Mouse (Mus musculus) intestine, postnatal 0 days (tissue): ENCODE results near the gene Acin1. TPM values are rescaled to one million over a fixed set of nuclear protein-coding genes. Genes with fewer than 3 reads are reported as not detected.

ENCODE experiments used
- ATAC-seq: fragments of 200-750 bp; cut with Nextera tagmentation; 2 replicates; pipeline ENCODE4 v1.8.0; 2017; ENCODE audit warnings: mild to moderate bottlenecking, moderate TSS enrichment, moderate library complexity
- H3K27ac ChIP-seq: fragments of 300-500 bp; sonication (generic); 2 replicates; pipeline ENCODE4 v1.5.1; 2014; ENCODE audit warnings: mild to moderate bottlenecking, low read depth, low read length, moderate library complexity
- H3K27me3 ChIP-seq: fragments of 300-500 bp; sonication (generic); replicated peaks from 2 replicates; pipeline ENCODE4 v1.6.1; 2014; ENCODE audit warnings: low read length, mixed read lengths; ENCODE audit not compliant: control insufficient read depth, insufficient read depth
- H3K36me3 ChIP-seq: fragments of 300-500 bp; sonication (generic); 2 replicates; pipeline ENCODE4 v1.6.1; 2014; ENCODE audit warnings: mild to moderate bottlenecking, moderate library complexity; ENCODE audit not compliant: control insufficient read depth, insufficient read depth
- H3K4me1 ChIP-seq: fragments of 300-500 bp; sonication (generic); replicated peaks from 2 replicates; pipeline ENCODE4 v1.6.1; 2014; ENCODE audit warnings: antibody characterized with exemption, low read length, mixed read lengths; ENCODE audit not compliant: control insufficient read depth, insufficient read depth
- H3K4me2 ChIP-seq: fragments of 300-500 bp; sonication (generic); replicated peaks from 2 replicates; pipeline ENCODE4 v1.6.1; 2014; ENCODE audit warnings: low read depth, mild to moderate bottlenecking, moderate library complexity
- H3K4me3 ChIP-seq: fragments of 300-500 bp; sonication (generic); 2 replicates; pipeline ENCODE4 v1.5.1; 2014; ENCODE audit warnings: low read depth, low read length
- H3K9ac ChIP-seq: fragments of 300-500 bp; sonication (generic); 2 replicates; pipeline ENCODE4 v1.6.1; 2014; ENCODE audit warnings: mild to moderate bottlenecking, low read depth, low read length
- H3K9me3 ChIP-seq: fragments of 300-500 bp; sonication (generic); 2 replicates; pipeline ENCODE4 v1.6.1; 2016; ENCODE audit warnings: mixed run types; ENCODE audit not compliant: control insufficient read depth
- CTCF ChIP-seq: sonication (generic); IDR thresholded peaks from 2 replicates; pipeline ENCODE4 v1.5.1; 2016; ENCODE audit warnings: low read depth, mild to moderate bottlenecking, control low read depth, antibody characterized with exemption, moderate library complexity
- WGBS: fragments of 180-500 bp; shearing (Covaris S2); extraction: QIAGEN DNeasy Blood & Tissue Kit; methylation state at CpG from one replicate; pipeline ENCODE4 v1.1.7; 2014; 5-methylcytosine and 5-hydroxymethylcytosine counted together
- polyA plus RNA-seq: library from polyadenylated mRNA; unstranded; fragments of >200 nt; fragmentation: Nextera tagmentation; extraction: Ambion mirVana; gene quantifications from 2 replicates; pipeline ENCODE4 v1.2.1, GENCODE M21; 2015

The Acin1 gene
- polyA plus RNA-seq, 1 experiment from 2014 or later, result 49.9 TPM

DNA sequence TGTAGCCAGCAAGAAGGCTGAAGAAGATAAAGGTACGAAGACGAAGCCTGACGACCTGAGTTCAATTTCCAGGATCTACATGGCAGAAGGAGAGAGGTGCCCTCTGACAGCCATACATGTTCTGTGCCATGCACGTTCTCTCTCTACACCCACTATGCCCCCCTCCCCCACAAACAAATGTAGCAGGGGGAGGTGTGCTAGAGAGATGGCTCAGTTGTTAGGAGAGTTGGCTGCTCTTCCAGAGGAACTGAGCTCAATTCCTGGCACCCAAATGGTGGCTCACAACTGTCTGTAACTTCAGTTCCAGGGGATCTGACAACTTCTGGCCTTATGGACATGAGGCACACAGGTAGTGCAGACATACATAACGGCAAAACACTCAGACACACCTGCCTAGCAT is 10.4 kb downstream of the Acin1 start:
- TF ChIP-seq CTCF, result no peak
- H3K9me3 ChIP-seq, result no peaks in the 10 kb centered on the region
- H3K4me1 ChIP-seq, result no peaks in the 10 kb centered on the region
- H3K36me3 ChIP-seq, result peaks cover 59% of the 10 kb centered on the region
- H3K4me3 ChIP-seq, result no peak overlapping the region
- H3K9ac ChIP-seq, result no peak overlapping the region
- no peaks in the 10 kb centered on the region for H3K27me3 ChIP-seq
- WGBS, result 90% methylated on average over 5 of the region's 5 CpGs
- ATAC-seq, result no peak
- H3K4me2 ChIP-seq, result no peak overlapping the region
- H3K27ac ChIP-seq, result no peak overlapping the region

DNA sequence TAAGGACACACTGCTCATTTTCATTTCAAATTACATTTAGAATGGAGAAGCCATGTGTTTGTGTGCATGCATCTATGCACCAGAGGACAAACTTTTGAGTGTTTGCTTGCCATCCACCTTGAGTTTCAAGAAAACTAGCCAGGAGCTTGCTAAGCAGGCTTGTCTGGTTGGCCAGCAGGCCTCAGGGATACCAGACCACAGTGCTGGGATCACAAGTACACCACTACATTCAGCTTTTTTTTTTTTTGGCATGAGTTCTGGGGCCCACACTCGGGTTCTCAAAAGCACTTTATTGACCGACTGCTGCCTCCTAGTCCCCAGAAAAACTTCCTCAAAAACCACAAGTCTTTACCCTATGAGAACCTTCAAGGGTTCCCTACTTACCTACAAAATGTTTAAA is 12.4 kb downstream of the Acin1 start:
- 66% methylated on average over 2 of the region's 2 CpGs for WGBS
- Histone ChIP-seq H3K4me3 (no peak overlapping the region), H3K27me3 (no peaks in the 10 kb centered on the region), H3K27ac (no peak overlapping the region), H3K4me2 (no peak overlapping the region), H3K4me1 (no peaks in the 10 kb centered on the region), H3K9ac (no peak overlapping the region), H3K36me3 (peaks cover 60% of the 10 kb centered on the region), H3K9me3 (no peaks in the 10 kb centered on the region)
- no peak for ATAC-seq
- TF ChIP-seq CTCF, result no peak

DNA sequence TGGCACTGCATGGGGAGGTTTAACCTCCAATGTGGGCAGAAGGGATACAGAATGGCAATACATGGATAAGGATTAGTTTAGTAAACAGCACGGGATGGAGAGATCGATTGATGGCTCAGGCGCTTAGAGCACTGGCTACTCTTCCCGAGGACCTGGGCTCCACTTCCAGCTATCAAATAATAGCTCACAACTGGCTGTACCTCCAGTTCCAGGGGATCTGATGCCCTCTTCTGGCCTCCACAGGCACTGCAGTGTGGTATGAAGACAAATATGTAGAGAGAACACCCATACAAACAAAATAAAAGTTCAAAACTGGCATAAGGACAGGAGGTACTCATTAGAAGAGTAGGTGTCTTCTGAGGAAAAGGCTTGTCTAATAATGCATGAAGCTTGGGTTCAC is 17.4 kb downstream of the Acin1 start:
- peaks cover 53% of the 10 kb centered on the region for H3K36me3 ChIP-seq
- no peak overlapping the region for H3K27ac ChIP-seq
- no peaks in the 10 kb centered on the region for H3K4me1 ChIP-seq
- peak; percentile 76 for TF ChIP-seq CTCF
- WGBS, result 67% methylated on average over 4 of the region's 4 CpGs
- H3K4me3 ChIP-seq, result no peak overlapping the region
- H3K9me3 ChIP-seq, result no peaks in the 10 kb centered on the region
- no peaks in the 10 kb centered on the region for H3K27me3 ChIP-seq
- H3K9ac ChIP-seq, result no peak overlapping the region
- H3K4me2 ChIP-seq, result no peak overlapping the region
- no peak for ATAC-seq

DNA sequence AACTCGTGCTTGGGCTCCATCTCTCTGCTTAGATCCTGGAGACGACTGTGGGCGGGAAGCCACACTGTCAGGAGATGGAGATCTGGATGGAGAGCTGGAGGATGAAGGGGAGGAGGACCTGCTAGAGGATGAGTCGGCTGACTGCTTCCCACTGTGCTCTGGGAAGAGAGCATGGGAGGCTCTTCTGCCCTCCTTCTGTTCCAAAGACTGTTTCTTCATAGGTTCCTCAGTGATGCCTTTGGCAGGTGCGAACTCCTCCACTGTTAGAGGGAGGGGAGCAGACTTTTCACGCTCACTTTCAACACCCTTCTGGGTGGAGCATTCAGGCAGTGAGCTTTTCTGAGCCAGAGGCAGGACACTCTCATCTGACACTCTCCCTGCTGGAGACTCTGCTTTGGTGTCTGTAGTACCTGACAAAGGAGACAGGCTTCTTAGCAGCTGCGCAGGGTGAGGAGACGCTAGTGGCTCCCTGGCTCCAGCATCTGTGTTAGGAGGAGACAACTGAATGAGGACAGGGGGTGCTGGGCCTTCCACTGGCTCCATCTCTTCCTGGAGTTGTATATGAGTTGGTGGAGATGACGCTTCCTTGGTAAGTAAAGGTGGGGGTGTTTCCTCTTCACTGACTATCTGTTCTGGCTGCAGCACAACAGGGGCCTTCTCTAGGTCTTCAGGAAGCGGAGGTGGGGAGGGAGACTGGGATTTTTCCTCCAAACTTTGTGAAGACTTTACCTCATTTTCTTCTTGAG is 22.1 kb downstream of the Acin1 start:
- peak overlapping the region; percentile 7; the same call in 1 of the 2 replicates for H3K27ac ChIP-seq
- H3K36me3 ChIP-seq, result peaks cover 79% of the 10 kb centered on the region
- no peaks in the 10 kb centered on the region for H3K4me1 ChIP-seq
- no peak for ATAC-seq
- no peaks in the 10 kb centered on the region for H3K9me3 ChIP-seq
- 93% methylated on average over 10 of the region's 10 CpGs for WGBS
- H3K27me3 ChIP-seq, result no peaks in the 10 kb centered on the region
- no peak overlapping the region for H3K9ac ChIP-seq
- H3K4me2 ChIP-seq, result no peak overlapping the region
- H3K4me3 ChIP-seq, result no peak overlapping the region
- TF ChIP-seq CTCF, result no peak

DNA sequence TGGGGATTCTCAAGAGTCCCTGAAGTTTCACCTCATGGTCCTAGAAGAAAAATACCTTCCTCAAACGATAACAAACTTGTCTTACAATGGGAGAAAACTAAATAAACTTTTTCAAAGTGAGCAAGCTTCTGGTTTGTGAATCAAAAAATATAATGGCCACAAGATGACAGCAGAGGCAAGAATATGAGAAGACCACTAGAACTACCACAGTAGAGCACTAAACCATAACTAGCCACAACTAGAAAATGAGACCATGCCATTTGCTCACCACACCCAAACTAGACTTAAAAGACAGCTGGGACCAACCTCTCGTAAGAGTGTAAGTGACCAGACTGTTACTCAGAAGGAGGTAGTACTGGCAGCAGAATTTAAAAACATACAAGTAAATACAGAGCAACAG is 26.7 kb downstream of the Acin1 start:
- WGBS, result 78% methylated on average over 2 of the region's 2 CpGs
- H3K9me3 ChIP-seq, result no peaks in the 10 kb centered on the region
- peaks cover 96% of the 10 kb centered on the region for H3K36me3 ChIP-seq

DNA sequence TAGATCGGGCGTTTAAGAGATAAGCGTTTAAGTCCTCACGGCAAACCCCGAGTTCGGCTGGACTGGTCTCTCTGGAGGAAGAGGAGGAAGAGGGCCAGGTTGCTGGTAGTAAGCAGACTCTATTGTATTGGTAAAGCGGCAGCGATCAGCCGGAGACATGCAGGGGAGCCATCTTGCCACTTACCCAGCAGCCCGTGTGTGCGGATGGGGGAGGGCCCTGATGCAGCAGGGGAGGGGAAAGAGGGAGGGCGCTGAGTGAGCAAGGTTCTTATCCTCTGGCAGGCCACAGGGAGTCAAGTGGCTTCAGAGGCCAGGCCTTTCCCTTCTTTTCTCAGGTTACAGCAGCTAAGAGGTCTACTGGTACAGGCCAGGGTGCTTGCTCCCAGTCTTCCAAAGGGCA is 33.2 kb downstream of the Acin1 start:
- H3K27ac ChIP-seq, result 0 out of 2 replicates have a peak overlapping the region, but pooled peaks have one; percentile 6
- H3K9ac ChIP-seq, result peak overlapping the region; percentile 41
- peak; percentile 15; the same call in 1 of the 2 replicates for TF ChIP-seq CTCF
- ATAC-seq, result peak; percentile 78
- H3K27me3 ChIP-seq, result no peaks in the 10 kb centered on the region
- no peaks in the 10 kb centered on the region for H3K9me3 ChIP-seq
- peak overlapping the region; percentile 56 for H3K4me3 ChIP-seq
- peaks cover 60% of the 10 kb centered on the region for H3K36me3 ChIP-seq
- H3K4me2 ChIP-seq, result peak overlapping the region; percentile 71
- no peaks in the 10 kb centered on the region for H3K4me1 ChIP-seq
- WGBS, result under 1% methylated on average over 12 of the region's 12 CpGs

More for the DNA sequence above, 26.7 kb downstream of the Acin1 start:
- no peak overlapping the region for H3K4me3 ChIP-seq
- no peaks in the 10 kb centered on the region for H3K4me1 ChIP-seq
- no peak for ATAC-seq
- no peaks in the 10 kb centered on the region for H3K27me3 ChIP-seq
- H3K9ac ChIP-seq, result no peak overlapping the region
- 0 out of 2 replicates have a peak, but pooled peaks have one; percentile 2 for TF ChIP-seq CTCF
- no peak overlapping the region for H3K27ac ChIP-seq
- no peak overlapping the region for H3K4me2 ChIP-seq
